Mouse (Mus musculus): ENCODE measurements around the gene Nek7. TPM values are rescaled to one million over a fixed set of nuclear protein-coding genes. Genes with fewer than 3 reads are reported as not detected.

Nek7 gene
- polyA plus RNA-seq, 1 experiment from 2014 or later: 24.3 TPM

DNA sequence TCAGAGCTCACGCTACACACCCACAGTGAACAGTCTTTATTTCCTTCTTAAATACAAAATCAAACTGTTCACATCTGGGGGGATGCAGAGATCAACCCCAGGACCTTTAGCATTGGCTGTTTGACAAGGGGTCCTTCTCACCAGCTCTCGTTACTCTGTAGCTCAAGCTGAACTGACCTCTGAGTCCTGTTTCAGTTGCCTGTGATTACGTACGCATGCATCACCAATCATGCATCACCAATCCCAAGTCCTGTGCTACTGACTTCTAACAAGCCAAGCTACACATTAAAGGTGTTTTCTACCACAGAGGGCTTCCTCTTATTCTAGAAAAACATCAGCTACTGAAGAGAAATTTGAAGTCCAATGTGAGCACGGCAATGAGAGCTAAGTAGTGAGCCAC is 65.0 kb downstream of the Nek7 start:
- Histone ChIP-seq H3K4me3 (replicated peaks; ENCODE audit: low read depth, low read length) (no peak overlapping the region), H3K4me1 (ENCODE audit: control insufficient read depth, insufficient read depth, low read length) (peaks cover 8% of the 10 kb centered on the region; the same call in 1 of the 2 replicates), H3K9me3 (ENCODE audit: control insufficient read depth, low read length) (no peaks in the 10 kb centered on the region), H3K9ac (replicated peaks; ENCODE audit: low read length) (no peak overlapping the region), H3K27me3 (ENCODE audit: control insufficient read depth, insufficient read depth, low read length) (no peaks in the 10 kb centered on the region), H3K27ac (replicated peaks; ENCODE audit: low read depth, low read length) (no peak overlapping the region), H3K4me2 (ENCODE audit: low read length) (no peak overlapping the region), H3K36me3 (ENCODE audit: control insufficient read depth, insufficient read depth, low read length) (no peaks in the 10 kb centered on the region)
- 76% methylated on average over 5 of the region's 5 CpGs for WGBS
- DNase-seq: no peak
- no peak for ATAC-seq (ENCODE audit: low FRiP score, low TSS enrichment)

DNA sequence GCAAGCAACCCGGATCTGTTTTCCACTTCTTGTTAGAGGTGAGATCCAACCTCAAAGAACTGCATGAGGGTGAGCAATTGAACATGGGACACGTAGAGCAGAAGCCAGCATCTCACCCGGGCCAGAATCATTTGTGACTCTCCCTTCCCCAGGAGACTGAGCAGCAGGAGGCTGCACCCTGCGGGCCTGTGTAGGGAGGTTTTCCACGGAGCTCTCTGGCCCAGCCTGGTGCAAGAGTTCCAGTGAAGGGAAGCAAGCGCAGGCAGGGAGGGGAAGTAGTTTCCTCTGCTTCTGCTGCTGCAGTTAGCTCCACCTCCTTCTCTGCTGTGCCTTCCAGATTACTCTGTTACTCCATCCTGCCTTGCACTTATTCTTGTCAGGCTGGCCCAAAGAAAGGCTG is 69.8 kb downstream of the Nek7 start:
- Histone ChIP-seq H3K9ac (replicated peaks; ENCODE audit: low read length) (no peak overlapping the region), H3K4me3 (replicated peaks; ENCODE audit: low read depth, low read length) (no peak overlapping the region), H3K27ac (replicated peaks; ENCODE audit: low read depth, low read length) (no peak overlapping the region), H3K36me3 (ENCODE audit: control insufficient read depth, insufficient read depth, low read length) (no peaks in the 10 kb centered on the region), H3K27me3 (ENCODE audit: control insufficient read depth, insufficient read depth, low read length) (no peaks in the 10 kb centered on the region), H3K4me1 (ENCODE audit: control insufficient read depth, insufficient read depth, low read length) (peaks cover 6% of the 10 kb centered on the region), H3K9me3 (ENCODE audit: control insufficient read depth, low read length) (no peaks in the 10 kb centered on the region), H3K4me2 (ENCODE audit: low read length) (no peak overlapping the region)
- no peak for ATAC-seq (ENCODE audit: low FRiP score, low TSS enrichment)
- 59% methylated on average over 6 of the region's 6 CpGs for WGBS
- no peak for DNase-seq

DNA sequence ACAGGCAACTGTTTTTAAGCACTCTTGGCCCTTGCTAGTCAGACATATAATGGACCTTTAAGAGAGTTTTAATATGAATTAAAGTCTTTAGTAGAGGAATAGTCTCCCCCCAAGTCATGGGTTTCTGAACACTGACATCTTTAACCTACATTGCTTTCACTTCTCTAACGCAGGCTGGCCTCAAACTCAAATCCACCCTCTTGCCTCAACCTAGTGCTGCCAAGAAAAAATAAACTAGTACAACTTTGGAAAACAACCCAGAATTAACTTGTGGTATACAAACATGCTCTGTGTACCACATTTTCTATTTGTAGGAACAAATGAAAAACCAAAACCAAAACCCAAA is 77.8 kb downstream of the Nek7 start:
- no peak overlapping the region for H3K27ac ChIP-seq (replicated peaks; ENCODE audit: low read depth, low read length)
- 73% methylated on average over 1 of the region's 1 CpGs for WGBS
- no peaks in the 10 kb centered on the region for H3K4me1 ChIP-seq (ENCODE audit: control insufficient read depth, insufficient read depth, low read length)
- no peak overlapping the region for H3K9ac ChIP-seq (replicated peaks; ENCODE audit: low read length)
- no peak overlapping the region for H3K4me3 ChIP-seq (replicated peaks; ENCODE audit: low read depth, low read length)
- no peaks in the 10 kb centered on the region for H3K27me3 ChIP-seq (ENCODE audit: control insufficient read depth, insufficient read depth, low read length)
- ATAC-seq (ENCODE audit: low FRiP score, low TSS enrichment) (no peak), DNase-seq (no peak)
- no peak overlapping the region for H3K4me2 ChIP-seq (ENCODE audit: low read length)
- no peaks in the 10 kb centered on the region for H3K36me3 ChIP-seq (ENCODE audit: control insufficient read depth, insufficient read depth, low read length)
- H3K9me3 ChIP-seq (ENCODE audit: control insufficient read depth, low read length): no peaks in the 10 kb centered on the region

DNA sequence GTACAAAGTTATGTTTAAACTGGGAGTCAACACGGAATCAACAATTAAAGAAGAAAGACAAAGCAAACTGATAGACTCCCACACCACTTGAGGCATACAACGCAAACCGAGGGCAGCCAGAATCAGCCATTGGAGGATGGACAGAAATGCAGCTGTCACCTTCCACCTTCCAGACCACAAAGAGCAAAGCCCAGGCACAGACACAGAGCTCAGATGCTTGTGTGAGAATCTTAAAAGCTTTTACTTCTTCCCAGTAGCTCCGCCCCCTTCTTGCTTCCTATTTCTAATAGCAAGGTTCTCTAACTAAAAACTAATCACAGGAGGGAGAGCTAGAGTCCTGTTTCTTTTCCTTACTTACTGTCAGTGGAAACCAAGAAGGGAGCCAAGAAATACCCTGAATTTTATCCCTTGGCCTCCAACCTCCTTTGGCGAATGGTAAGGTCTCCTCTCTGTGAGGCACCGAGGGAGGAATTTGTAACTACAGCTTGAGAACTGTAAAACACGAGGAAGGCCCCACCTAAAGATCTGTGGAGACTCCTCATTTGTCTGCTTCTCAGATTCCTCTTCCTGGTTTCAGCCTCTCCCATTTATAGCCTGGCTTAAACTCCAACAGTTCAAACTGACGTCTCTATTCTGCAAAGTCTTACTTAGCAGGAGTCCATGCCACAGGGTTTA is 78.3 kb downstream of the Nek7 start:
- H3K36me3 ChIP-seq (ENCODE audit: control insufficient read depth, insufficient read depth, low read length): no peaks in the 10 kb centered on the region
- no peak overlapping the region for H3K27ac ChIP-seq (replicated peaks; ENCODE audit: low read depth, low read length)
- H3K9ac ChIP-seq (replicated peaks; ENCODE audit: low read length): no peak overlapping the region
- H3K9me3 ChIP-seq (ENCODE audit: control insufficient read depth, low read length): no peaks in the 10 kb centered on the region
- no peak overlapping the region for H3K4me3 ChIP-seq (replicated peaks; ENCODE audit: low read depth, low read length)
- no peaks in the 10 kb centered on the region for H3K27me3 ChIP-seq (ENCODE audit: control insufficient read depth, insufficient read depth, low read length)
- no peak overlapping the region for H3K4me2 ChIP-seq (ENCODE audit: low read length)
- ATAC-seq (ENCODE audit: low FRiP score, low TSS enrichment): no peak
- no peak for DNase-seq
- 61% methylated on average over 8 of the region's 8 CpGs for WGBS
- 0 out of 2 replicates have a peak, but pooled peaks cover under 1% of the 10 kb centered on the region for H3K4me1 ChIP-seq (ENCODE audit: control insufficient read depth, insufficient read depth, low read length)

DNA sequence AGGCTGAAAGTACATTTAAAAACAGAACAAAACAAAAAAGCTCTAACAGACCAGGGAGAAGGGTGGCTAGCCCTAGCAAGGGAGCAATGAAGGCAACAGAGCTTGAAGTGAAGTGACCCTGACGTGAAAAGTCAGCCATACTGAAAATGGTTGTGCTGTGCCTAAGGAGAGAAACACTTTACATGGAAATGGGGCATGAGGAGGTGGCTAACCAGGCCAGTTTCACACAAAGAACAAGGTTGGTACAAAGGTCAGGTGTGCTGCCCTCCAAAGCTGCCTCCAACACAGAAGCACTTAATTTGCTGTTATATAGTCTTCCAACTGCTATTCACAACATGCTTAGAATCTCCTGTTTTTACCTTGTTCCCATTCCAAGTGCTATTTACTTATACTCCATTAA is 80.2 kb downstream of the Nek7 start:
- 56% methylated on average over 1 of the region's 1 CpGs for WGBS
- ATAC-seq (ENCODE audit: low FRiP score, low TSS enrichment): no peak
- no peak for DNase-seq

DNA sequence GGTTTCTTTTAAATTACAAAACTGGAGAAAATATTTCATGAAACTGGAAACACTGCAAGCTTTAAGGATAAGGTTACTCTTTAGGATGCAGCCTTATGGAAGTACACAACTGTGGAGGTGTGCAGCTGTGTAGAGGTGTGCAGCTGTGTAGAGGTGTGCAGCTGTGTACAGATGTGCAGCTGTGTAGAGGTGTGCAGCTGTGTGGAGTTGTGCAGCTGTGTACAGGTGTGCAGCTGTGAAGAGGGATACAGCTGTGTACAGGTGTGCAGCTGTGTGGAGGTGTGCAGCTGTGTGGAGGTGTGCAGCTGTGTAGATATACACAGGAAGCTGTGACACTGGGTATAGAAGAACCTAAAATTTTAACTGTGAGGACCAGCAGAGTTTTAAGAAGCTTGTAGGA is 81.7 kb downstream of the Nek7 start:
- Histone ChIP-seq H3K9me3 (ENCODE audit: control insufficient read depth, low read length) (no peaks in the 10 kb centered on the region), H3K4me3 (replicated peaks; ENCODE audit: low read depth, low read length) (no peak overlapping the region)
- no peak for ATAC-seq (ENCODE audit: low FRiP score, low TSS enrichment)

More for the DNA sequence above, 80.2 kb downstream of the Nek7 start:
- H3K4me1 ChIP-seq (ENCODE audit: control insufficient read depth, insufficient read depth, low read length): peaks cover 11% of the 10 kb centered on the region; the same call in 1 of the 2 replicates
- H3K9me3 ChIP-seq (ENCODE audit: control insufficient read depth, low read length): no peaks in the 10 kb centered on the region
- no peak overlapping the region for H3K4me3 ChIP-seq (replicated peaks; ENCODE audit: low read depth, low read length)
- no peak overlapping the region for H3K9ac ChIP-seq (replicated peaks; ENCODE audit: low read length)
- H3K36me3 ChIP-seq (ENCODE audit: control insufficient read depth, insufficient read depth, low read length): no peaks in the 10 kb centered on the region
- H3K27me3 ChIP-seq (ENCODE audit: control insufficient read depth, insufficient read depth, low read length): no peaks in the 10 kb centered on the region
- no peak overlapping the region for H3K4me2 ChIP-seq (ENCODE audit: low read length)
- H3K27ac ChIP-seq (replicated peaks; ENCODE audit: low read depth, low read length): no peak overlapping the region

DNA sequence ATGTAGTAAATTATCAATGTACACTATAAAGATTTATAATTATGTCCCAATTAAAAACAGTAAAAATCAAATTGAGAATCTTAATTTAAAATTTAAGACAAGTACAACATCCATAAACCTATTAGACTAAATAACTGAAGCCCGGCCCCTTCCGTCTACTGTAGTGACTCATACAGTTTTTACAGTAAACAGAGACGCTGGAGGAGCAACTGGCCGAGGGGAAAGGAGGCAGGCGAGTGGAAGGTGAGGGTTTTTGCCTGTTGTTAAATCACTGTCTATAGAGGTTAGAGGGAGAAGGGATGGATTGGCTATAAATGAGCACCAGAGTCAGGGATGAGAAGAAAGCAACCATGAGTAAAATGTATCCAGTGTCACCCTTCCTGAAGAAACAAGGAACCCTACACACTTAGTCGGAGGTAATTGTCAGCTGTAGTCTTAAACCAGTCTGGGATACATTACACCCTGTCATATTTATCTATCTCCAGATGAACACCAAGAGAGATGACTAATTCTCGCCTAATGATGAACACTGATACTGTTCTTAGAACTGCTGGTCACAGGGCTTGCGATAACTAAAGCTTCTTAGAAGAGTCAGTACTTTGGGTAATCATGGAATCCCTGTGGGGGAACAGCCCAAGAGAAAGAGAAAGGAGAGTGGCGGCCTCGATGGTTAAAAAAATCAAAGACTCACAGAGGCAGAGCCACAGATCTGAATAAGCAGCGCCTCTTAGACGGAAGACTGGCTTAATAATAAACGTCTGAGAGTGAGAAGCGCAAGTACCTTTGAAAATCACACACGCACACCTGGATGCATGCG is 84.0 kb downstream of the Nek7 start:
- Histone ChIP-seq H3K36me3 (ENCODE audit: control insufficient read depth, insufficient read depth, low read length) (no peaks in the 10 kb centered on the region), H3K27ac (replicated peaks; ENCODE audit: low read depth, low read length) (peak overlapping the region; percentile 46; the same call in 1 of the 2 replicates), H3K4me3 (replicated peaks; ENCODE audit: low read depth, low read length) (no peak overlapping the region), H3K9ac (replicated peaks; ENCODE audit: low read length) (no peak overlapping the region), H3K27me3 (ENCODE audit: control insufficient read depth, insufficient read depth, low read length) (no peaks in the 10 kb centered on the region), H3K4me2 (ENCODE audit: low read length) (no peak overlapping the region; the same call in 1 of the 2 replicates), H3K4me1 (ENCODE audit: control insufficient read depth, insufficient read depth, low read length) (peaks cover 14% of the 10 kb centered on the region; the same call in 1 of the 2 replicates), H3K9me3 (ENCODE audit: control insufficient read depth, low read length) (no peaks in the 10 kb centered on the region)
- ATAC-seq (ENCODE audit: low FRiP score, low TSS enrichment): no peak
- DNase-seq: peak; percentile 33
- WGBS: 61% methylated on average over 16 of the region's 16 CpGs

More for the DNA sequence above, 81.7 kb downstream of the Nek7 start:
- H3K4me1 ChIP-seq (ENCODE audit: control insufficient read depth, insufficient read depth, low read length): peaks cover 14% of the 10 kb centered on the region; the same call in 1 of the 2 replicates
- H3K27ac ChIP-seq (replicated peaks; ENCODE audit: low read depth, low read length): no peak overlapping the region
- H3K36me3 ChIP-seq (ENCODE audit: control insufficient read depth, insufficient read depth, low read length): no peaks in the 10 kb centered on the region
- H3K4me2 ChIP-seq (ENCODE audit: low read length): no peak overlapping the region
- H3K27me3 ChIP-seq (ENCODE audit: control insufficient read depth, insufficient read depth, low read length): no peaks in the 10 kb centered on the region
- H3K9ac ChIP-seq (replicated peaks; ENCODE audit: low read length): no peak overlapping the region
- no peak for DNase-seq

DNA sequence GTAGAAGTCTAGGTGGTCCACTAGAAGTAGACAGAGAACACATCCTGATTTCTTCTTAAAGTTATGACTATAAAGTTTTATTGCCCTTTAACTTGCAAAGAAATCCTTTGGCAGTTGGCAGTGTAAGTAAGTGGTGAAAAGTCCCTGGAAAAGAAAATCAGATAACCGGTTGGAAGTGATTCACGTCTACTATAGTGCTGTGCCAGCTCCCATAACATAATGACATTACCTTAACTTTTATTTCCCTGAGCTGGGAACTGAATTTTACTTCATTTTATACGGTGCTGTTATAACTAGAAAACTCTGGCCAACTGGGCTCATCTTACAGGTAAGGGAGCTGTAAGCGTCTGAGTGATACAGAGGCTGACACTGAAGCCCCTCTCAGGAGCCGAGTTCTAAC is 89.3 kb downstream of the Nek7 start:
- no peak for DNase-seq

DNA sequence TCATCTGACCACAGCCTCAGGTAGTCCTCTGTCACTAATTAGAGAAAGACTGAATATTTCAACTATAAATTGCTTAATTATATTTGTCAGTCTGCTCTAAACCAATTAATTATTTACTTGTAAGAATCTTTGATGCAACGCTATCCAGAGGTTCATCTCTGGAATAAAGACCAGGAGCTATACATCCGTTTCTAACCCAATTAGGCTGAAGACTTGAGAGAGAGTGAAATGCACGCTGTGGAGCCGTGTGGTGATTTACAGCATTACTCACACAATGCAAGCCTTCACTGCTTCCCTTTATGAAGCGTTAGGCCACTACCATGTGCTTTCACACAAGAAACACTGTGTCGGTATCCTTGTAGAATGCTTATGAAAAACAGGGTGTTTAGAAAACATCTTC is 96.0 kb downstream of the Nek7 start:
- Histone ChIP-seq H3K4me2 (ENCODE audit: low read length) (no peak overlapping the region), H3K4me1 (ENCODE audit: control insufficient read depth, insufficient read depth, low read length) (peaks cover 9% of the 10 kb centered on the region), H3K9ac (replicated peaks; ENCODE audit: low read length) (no peak overlapping the region), H3K9me3 (ENCODE audit: control insufficient read depth, low read length) (no peaks in the 10 kb centered on the region), H3K36me3 (ENCODE audit: control insufficient read depth, insufficient read depth, low read length) (no peaks in the 10 kb centered on the region), H3K27me3 (ENCODE audit: control insufficient read depth, insufficient read depth, low read length) (no peaks in the 10 kb centered on the region), H3K4me3 (replicated peaks; ENCODE audit: low read depth, low read length) (no peak overlapping the region), H3K27ac (replicated peaks; ENCODE audit: low read depth, low read length) (peak overlapping the region; percentile 62)
- DNase-seq (peak; percentile 70), ATAC-seq (ENCODE audit: low FRiP score, low TSS enrichment) (peak; percentile 78)
- WGBS: 45% methylated on average over 6 of the region's 6 CpGs

More for the DNA sequence above, 89.3 kb downstream of the Nek7 start:
- H3K4me3 ChIP-seq (replicated peaks; ENCODE audit: low read depth, low read length): no peak overlapping the region
- no peaks in the 10 kb centered on the region for H3K9me3 ChIP-seq (ENCODE audit: control insufficient read depth, low read length)
- no peaks in the 10 kb centered on the region for H3K36me3 ChIP-seq (ENCODE audit: control insufficient read depth, insufficient read depth, low read length)
- H3K27ac ChIP-seq (replicated peaks; ENCODE audit: low read depth, low read length): no peak overlapping the region
- no peak overlapping the region for H3K4me2 ChIP-seq (ENCODE audit: low read length)
- WGBS: 95% methylated on average over 5 of the region's 5 CpGs
- 0 out of 2 replicates have a peak, but pooled peaks cover 4% of the 10 kb centered on the region for H3K4me1 ChIP-seq (ENCODE audit: control insufficient read depth, insufficient read depth, low read length)
- H3K9ac ChIP-seq (replicated peaks; ENCODE audit: low read length): no peak overlapping the region
- ATAC-seq (ENCODE audit: low FRiP score, low TSS enrichment): no peak
- no peaks in the 10 kb centered on the region for H3K27me3 ChIP-seq (ENCODE audit: control insufficient read depth, insufficient read depth, low read length)

All from midbrain, embryonic 14.5 days (tissue).